Mouse (Mus musculus): ENCODE results near the gene Cdc37. TPM values are rescaled to one million over a fixed set of nuclear protein-coding genes. Genes with fewer than 3 reads are reported as not detected.

Cdc37 gene
- polyA plus RNA-seq, 1 experiment = 164 TPM

GRCm38 (mm10) chr9:21145431-21145830 is 4.4 kb downstream of the Cdc37 start:
- H3K9ac ChIP-seq (ENCODE audit: low read depth, poor library complexity, severe bottlenecking) = no peak overlapping the region
- no peaks in the 10 kb centered on the region for H3K9me3 ChIP-seq (replicated peaks; ENCODE audit: control insufficient read depth, insufficient read depth, low read length, poor library complexity, severe bottlenecking)
- no peak overlapping the region for H3K4me3 ChIP-seq (ENCODE audit: low read depth, low read length)
- H3K27ac ChIP-seq (ENCODE audit: insufficient read depth, low read length) = no peak overlapping the region
- TF ChIP-seq POLR2A (IDR thresholded peaks at IDR 0.05; ENCODE audit: insufficient read depth, low read length) (no peak), EP300 (IDR thresholded peaks at IDR 0.05; ENCODE audit: insufficient read depth, low read depth, low read length) (no peak), CTCF (IDR thresholded peaks at IDR 0.05; ENCODE audit: low read depth, low read length) (no peak)
- peaks cover 1% of the 10 kb centered on the region for H3K4me1 ChIP-seq (ENCODE audit: control insufficient read depth, insufficient read depth, low read length)
- H3K36me3 ChIP-seq (ENCODE audit: control insufficient read depth, insufficient read depth, low read length, poor library complexity, severe bottlenecking) = peaks cover 25% of the 10 kb centered on the region
- H3K27me3 ChIP-seq (ENCODE audit: control insufficient read depth, insufficient read depth, low read length, poor library complexity, severe bottlenecking) = no peaks in the 10 kb centered on the region

DNA sequence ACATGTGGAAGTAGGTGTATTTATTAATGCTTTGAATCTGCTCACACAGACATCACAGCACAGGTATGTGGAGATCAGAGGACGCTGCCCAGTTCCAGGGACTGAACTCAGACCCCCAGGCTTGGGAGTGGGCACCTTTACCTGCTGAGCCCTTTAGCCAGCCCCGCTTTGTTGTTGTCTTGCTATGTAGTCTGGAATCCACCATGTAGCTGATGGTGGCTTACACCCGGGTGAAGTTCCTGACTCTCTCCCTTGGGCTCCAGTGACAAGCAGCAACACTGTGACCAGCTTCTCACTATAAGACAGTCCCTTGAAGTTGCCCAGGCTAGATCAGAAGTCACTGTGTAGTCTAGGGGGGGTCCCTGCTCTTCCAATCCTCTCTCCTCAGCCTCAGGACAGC is 5.4 kb downstream of the Cdc37 start:
- Histone ChIP-seq H3K27me3 (ENCODE audit: control insufficient read depth, insufficient read depth, low read length, poor library complexity, severe bottlenecking) (no peaks in the 10 kb centered on the region), H3K4me3 (ENCODE audit: low read depth, low read length) (no peak overlapping the region)
- TF ChIP-seq EP300 (IDR thresholded peaks at IDR 0.05; ENCODE audit: insufficient read depth, low read depth, low read length) = no peak
- no peak for TF ChIP-seq CTCF (IDR thresholded peaks at IDR 0.05; ENCODE audit: low read depth, low read length)
- no peak for TF ChIP-seq POLR2A (IDR thresholded peaks at IDR 0.05; ENCODE audit: insufficient read depth, low read length)

GRCm38 (mm10) chr9:21141922-21142321 is 7.9 kb downstream of the Cdc37 start:
- Histone ChIP-seq H3K27me3 (ENCODE audit: control insufficient read depth, insufficient read depth, low read length, poor library complexity, severe bottlenecking) (no peaks in the 10 kb centered on the region), H3K9me3 (replicated peaks; ENCODE audit: control insufficient read depth, insufficient read depth, low read length, poor library complexity, severe bottlenecking) (no peaks in the 10 kb centered on the region), H3K36me3 (ENCODE audit: control insufficient read depth, insufficient read depth, low read length, poor library complexity, severe bottlenecking) (peaks cover 35% of the 10 kb centered on the region), H3K4me1 (ENCODE audit: control insufficient read depth, insufficient read depth, low read length) (no peaks in the 10 kb centered on the region), H3K4me3 (ENCODE audit: low read depth, low read length) (no peak overlapping the region), H3K9ac (ENCODE audit: low read depth, poor library complexity, severe bottlenecking) (no peak overlapping the region), H3K27ac (ENCODE audit: insufficient read depth, low read length) (no peak overlapping the region)
- no peak for TF ChIP-seq EP300 (IDR thresholded peaks at IDR 0.05; ENCODE audit: insufficient read depth, low read depth, low read length)
- TF ChIP-seq POLR2A (IDR thresholded peaks at IDR 0.05; ENCODE audit: insufficient read depth, low read length) = no peak
- TF ChIP-seq CTCF (IDR thresholded peaks at IDR 0.05; ENCODE audit: low read depth, low read length) = no peak

More for the DNA sequence above, 5.4 kb downstream of the Cdc37 start:
- H3K27ac ChIP-seq (ENCODE audit: insufficient read depth, low read length) = no peak overlapping the region
- H3K36me3 ChIP-seq (ENCODE audit: control insufficient read depth, insufficient read depth, low read length, poor library complexity, severe bottlenecking) = peaks cover 34% of the 10 kb centered on the region
- H3K9me3 ChIP-seq (replicated peaks; ENCODE audit: control insufficient read depth, insufficient read depth, low read length, poor library complexity, severe bottlenecking) = no peaks in the 10 kb centered on the region
- H3K9ac ChIP-seq (ENCODE audit: low read depth, poor library complexity, severe bottlenecking) = no peak overlapping the region
- H3K4me1 ChIP-seq (ENCODE audit: control insufficient read depth, insufficient read depth, low read length) = peaks cover 1% of the 10 kb centered on the region

DNA sequence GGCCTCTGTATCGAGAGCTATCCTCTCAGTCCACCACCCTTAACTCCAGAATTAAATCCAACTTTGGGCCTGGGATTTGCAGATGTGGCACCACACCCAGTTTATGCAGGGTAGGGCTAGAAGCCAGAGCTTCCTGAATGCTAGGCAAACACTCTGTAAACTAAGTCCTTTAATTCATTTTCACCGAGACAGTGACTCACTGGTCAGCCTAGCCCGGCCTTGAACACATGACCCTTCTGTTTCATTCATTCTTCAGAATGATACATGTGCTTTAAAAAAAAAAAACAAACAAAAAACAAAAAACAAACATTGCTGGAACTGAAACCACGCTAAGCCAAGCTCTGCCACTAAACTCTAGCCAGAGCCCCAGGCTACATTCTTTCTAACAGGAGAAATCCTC is 11.4 kb downstream of the Cdc37 start:
- Histone ChIP-seq H3K4me1 (ENCODE audit: control insufficient read depth, insufficient read depth, low read length) (no peaks in the 10 kb centered on the region), H3K9ac (ENCODE audit: low read depth, poor library complexity, severe bottlenecking) (no peak overlapping the region), H3K27ac (ENCODE audit: insufficient read depth, low read length) (no peak overlapping the region), H3K36me3 (ENCODE audit: control insufficient read depth, insufficient read depth, low read length, poor library complexity, severe bottlenecking) (peaks cover 25% of the 10 kb centered on the region), H3K27me3 (ENCODE audit: control insufficient read depth, insufficient read depth, low read length, poor library complexity, severe bottlenecking) (no peaks in the 10 kb centered on the region), H3K4me3 (ENCODE audit: low read depth, low read length) (no peak overlapping the region), H3K9me3 (replicated peaks; ENCODE audit: control insufficient read depth, insufficient read depth, low read length, poor library complexity, severe bottlenecking) (no peaks in the 10 kb centered on the region)
- TF ChIP-seq CTCF (IDR thresholded peaks at IDR 0.05; ENCODE audit: low read depth, low read length) (no peak), POLR2A (IDR thresholded peaks at IDR 0.05; ENCODE audit: insufficient read depth, low read length) (no peak), EP300 (IDR thresholded peaks at IDR 0.05; ENCODE audit: insufficient read depth, low read depth, low read length) (no peak)

GRCm38 (mm10) chr9:21137229-21137628 is 12.6 kb downstream of the Cdc37 start:
- Histone ChIP-seq H3K9me3 (replicated peaks; ENCODE audit: control insufficient read depth, insufficient read depth, low read length, poor library complexity, severe bottlenecking) (no peaks in the 10 kb centered on the region), H3K36me3 (ENCODE audit: control insufficient read depth, insufficient read depth, low read length, poor library complexity, severe bottlenecking) (peaks cover 25% of the 10 kb centered on the region), H3K4me1 (ENCODE audit: control insufficient read depth, insufficient read depth, low read length) (no peaks in the 10 kb centered on the region), H3K27ac (ENCODE audit: insufficient read depth, low read length) (no peak overlapping the region), H3K4me3 (ENCODE audit: low read depth, low read length) (no peak overlapping the region), H3K27me3 (ENCODE audit: control insufficient read depth, insufficient read depth, low read length, poor library complexity, severe bottlenecking) (no peaks in the 10 kb centered on the region), H3K9ac (ENCODE audit: low read depth, poor library complexity, severe bottlenecking) (no peak overlapping the region)
- TF ChIP-seq POLR2A (IDR thresholded peaks at IDR 0.05; ENCODE audit: insufficient read depth, low read length) (no peak), EP300 (IDR thresholded peaks at IDR 0.05; ENCODE audit: insufficient read depth, low read depth, low read length) (no peak), CTCF (IDR thresholded peaks at IDR 0.05; ENCODE audit: low read depth, low read length) (peak; percentile 44)

DNA sequence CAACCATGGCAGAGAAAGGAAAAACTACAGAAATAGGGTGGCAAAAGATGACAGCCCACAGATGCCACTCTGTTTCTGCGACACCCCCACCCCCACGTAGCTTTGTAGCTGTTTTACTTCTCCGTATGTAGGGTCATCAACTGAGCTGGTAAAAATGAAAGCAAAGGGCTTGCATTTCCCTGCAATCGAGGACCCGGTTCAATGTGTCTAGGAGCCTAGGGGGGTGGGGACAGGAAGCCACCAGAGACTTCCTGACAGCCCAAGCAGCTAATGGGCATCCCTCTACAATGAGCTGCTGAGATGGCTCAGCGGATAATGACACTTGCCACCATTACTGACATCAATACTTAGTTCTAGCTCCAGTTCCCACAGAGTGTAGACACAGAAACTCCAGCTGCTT is 13.4 kb downstream of the Cdc37 start:
- no peaks in the 10 kb centered on the region for H3K4me1 ChIP-seq (ENCODE audit: control insufficient read depth, insufficient read depth, low read length)
- H3K36me3 ChIP-seq (ENCODE audit: control insufficient read depth, insufficient read depth, low read length, poor library complexity, severe bottlenecking) = peaks cover 20% of the 10 kb centered on the region
- TF ChIP-seq EP300 (IDR thresholded peaks at IDR 0.05; ENCODE audit: insufficient read depth, low read depth, low read length) (no peak), CTCF (IDR thresholded peaks at IDR 0.05; ENCODE audit: low read depth, low read length) (no peak)
- no peaks in the 10 kb centered on the region for H3K9me3 ChIP-seq (replicated peaks; ENCODE audit: control insufficient read depth, insufficient read depth, low read length, poor library complexity, severe bottlenecking)
- no peaks in the 10 kb centered on the region for H3K27me3 ChIP-seq (ENCODE audit: control insufficient read depth, insufficient read depth, low read length, poor library complexity, severe bottlenecking)
- H3K9ac ChIP-seq (ENCODE audit: low read depth, poor library complexity, severe bottlenecking) = no peak overlapping the region
- no peak overlapping the region for H3K4me3 ChIP-seq (ENCODE audit: low read depth, low read length)
- no peak overlapping the region for H3K27ac ChIP-seq (ENCODE audit: insufficient read depth, low read length)

All from ES-Bruce4 (cell line).